Mouse (Mus musculus) limb, embryonic 14.5 days (tissue): ENCODE results near the gene Dapp1. TPM values are rescaled to one million over a fixed set of nuclear protein-coding genes. Genes with fewer than 3 reads are reported as not detected.
A peak's percentile ranks its signal among the peaks of the same experiment; 100 is the strongest.

ENCODE experiments used
- ATAC-seq: fragments of 200-750 bp; cut with Nextera tagmentation; 2 replicates; pipeline ENCODE4 v1.8.0; 2017; ENCODE audit warnings: low read depth, moderate number of reproducible peaks, moderate TSS enrichment; ENCODE audit not compliant: low FRiP score
- DNase-seq: peaks from one replicate; pipeline ENCODE4 v3.0.0-alpha.2; 2015; ENCODE audit warnings: low spot score
- H3K27ac ChIP-seq: fragments of 300-500 bp; sonication (generic); replicated peaks from 2 replicates; pipeline ENCODE4 v1.5.1; 2014; ENCODE audit warnings: low read depth, mild to moderate bottlenecking, low read length, moderate library complexity, mixed read lengths
- H3K27me3 ChIP-seq: fragments of 300-500 bp; sonication (generic); 2 replicates; pipeline ENCODE4 v1.6.1; 2014; ENCODE audit warnings: low read length, mixed read lengths; ENCODE audit not compliant: control insufficient read depth, insufficient read depth
- H3K36me3 ChIP-seq: fragments of 300-500 bp; sonication (generic); 2 replicates; pipeline ENCODE4 v1.6.1; 2014; ENCODE audit warnings: mild to moderate bottlenecking, low read length, moderate library complexity, mixed read lengths; ENCODE audit not compliant: control insufficient read depth, insufficient read depth
- H3K4me1 ChIP-seq: fragments of 300-500 bp; sonication (generic); 2 replicates; pipeline ENCODE4 v1.6.1; 2014; ENCODE audit warnings: antibody characterized with exemption, low read length, mixed read lengths; ENCODE audit not compliant: control insufficient read depth, insufficient read depth
- H3K4me2 ChIP-seq: fragments of 300-500 bp; sonication (generic); replicated peaks from 2 replicates; pipeline ENCODE4 v1.6.1; 2014; ENCODE audit warnings: low read depth, mild to moderate bottlenecking, low read length, moderate library complexity; ENCODE audit not compliant: severe bottlenecking
- H3K4me3 ChIP-seq: fragments of 300-500 bp; sonication (generic); replicated peaks from 2 replicates; pipeline ENCODE4 v1.5.1; 2014; ENCODE audit warnings: low read length
- H3K9ac ChIP-seq: fragments of 300-500 bp; sonication (generic); 2 replicates; pipeline ENCODE4 v1.6.1; 2014; ENCODE audit warnings: mild to moderate bottlenecking, low read depth, low read length, moderate library complexity; ENCODE audit not compliant: severe bottlenecking
- H3K9me3 ChIP-seq: fragments of 300-500 bp; sonication (generic); 2 replicates; pipeline ENCODE4 v1.6.1; 2016; ENCODE audit warnings: low read length; ENCODE audit not compliant: control insufficient read depth
- POLR2A ChIP-seq: fragments of 200-500 bp; IDR thresholded peaks from 2 replicates; pipeline ENCODE4 v1.8.0; 2012; ENCODE audit warnings: inconsistent platforms, mild to moderate bottlenecking, moderate library complexity, borderline replicate concordance; ENCODE audit not compliant: insufficient read depth, insufficient read length; ENCODE audit errors: extremely low read depth
- WGBS: fragments of 180-500 bp; shearing (Covaris S2); extraction: QIAGEN DNeasy Blood & Tissue Kit; methylation state at CpG from one replicate; pipeline ENCODE4 v1.1.7; 2014; 5-methylcytosine and 5-hydroxymethylcytosine counted together
- polyA plus RNA-seq, 2 experiments: library from polyadenylated mRNA; depleted of rRNA in 1 of 2; stranded (reverse) in 1 of 2; unstranded in 1 of 2; fragments of >200 nt; fragmentation: Nextera tagmentation in 1 of 2; extraction: Ambion mirVana in 1 of 2; gene quantifications; 2 replicates each; pipeline versions ENCODE4 v1.2.1 to v1.2.3; 2012 to 2014

Dapp1 gene
- polyA plus RNA-seq, 2 experiments: 5.4 to 6.0 TPM

GRCm38 (mm10) chr3:137941555-137941954, 39.8 kb downstream of the Dapp1 start:
- Histone ChIP-seq H3K9ac (no peak overlapping the region), H3K4me1 (no peaks in the 10 kb centered on the region), H3K9me3 (no peaks in the 10 kb centered on the region), H3K27ac (no peak overlapping the region), H3K27me3 (no peaks in the 10 kb centered on the region), H3K4me2 (no peak overlapping the region), H3K4me3 (no peak overlapping the region), H3K36me3 (no peaks in the 10 kb centered on the region)
- no peak for TF ChIP-seq POLR2A
- no peak for ATAC-seq
- DNase-seq: no peak

GRCm38 (mm10) chr3:137940757-137941156, 40.6 kb downstream of the Dapp1 start:
- Histone ChIP-seq H3K36me3 (no peaks in the 10 kb centered on the region), H3K27me3 (no peaks in the 10 kb centered on the region), H3K4me2 (no peak overlapping the region), H3K9me3 (no peaks in the 10 kb centered on the region), H3K4me1 (no peaks in the 10 kb centered on the region), H3K9ac (no peak overlapping the region), H3K27ac (no peak overlapping the region), H3K4me3 (no peak overlapping the region)
- 67% methylated on average over 4 of the region's 4 CpGs for WGBS
- no peak for DNase-seq
- ATAC-seq: no peak
- no peak for TF ChIP-seq POLR2A

GRCm38 (mm10) chr3:137938608-137939007, 42.7 kb downstream of the Dapp1 start:
- H3K27ac ChIP-seq: no peak overlapping the region
- no peak for TF ChIP-seq POLR2A
- H3K9ac ChIP-seq: no peak overlapping the region
- no peaks in the 10 kb centered on the region for H3K9me3 ChIP-seq
- no peaks in the 10 kb centered on the region for H3K27me3 ChIP-seq
- H3K4me1 ChIP-seq: no peaks in the 10 kb centered on the region
- ATAC-seq: peak; percentile 78
- WGBS: 37% methylated on average over 6 of the region's 6 CpGs
- no peaks in the 10 kb centered on the region for H3K36me3 ChIP-seq
- H3K4me2 ChIP-seq: no peak overlapping the region; the same call in 1 of the 2 replicates
- DNase-seq: peak; percentile 45
- H3K4me3 ChIP-seq: no peak overlapping the region

GRCm38 (mm10) chr3:137936541-137936940, 44.8 kb downstream of the Dapp1 start:
- no peak overlapping the region for H3K4me3 ChIP-seq
- ATAC-seq (no peak), DNase-seq (no peak)
- H3K9me3 ChIP-seq: no peaks in the 10 kb centered on the region
- no peak overlapping the region for H3K4me2 ChIP-seq
- WGBS: 59% methylated on average over 6 of the region's 6 CpGs
- H3K9ac ChIP-seq: no peak overlapping the region
- H3K27me3 ChIP-seq: no peaks in the 10 kb centered on the region
- TF ChIP-seq POLR2A: no peak
- no peaks in the 10 kb centered on the region for H3K4me1 ChIP-seq
- H3K36me3 ChIP-seq: peaks cover 3% of the 10 kb centered on the region; the same call in 1 of the 2 replicates
- H3K27ac ChIP-seq: no peak overlapping the region

- Histone ChIP-seq H3K9me3 (no peaks in the 10 kb centered on the region), H3K4me2 (no peak overlapping the region), H3K4me3 (no peak overlapping the region), H3K27ac (no peak overlapping the region), H3K9ac (no peak overlapping the region), H3K27me3 (no peaks in the 10 kb centered on the region), H3K4me1 (no peaks in the 10 kb centered on the region), H3K36me3 (peaks cover 3% of the 10 kb centered on the region; the same call in 1 of the 2 replicates)
- no peak for TF ChIP-seq POLR2A
- DNase-seq: no peak
- WGBS: 44% methylated on average over 5 of the region's 5 CpGs
- no peak for ATAC-seq
Observed at GRCm38 (mm10) chr3:137935570-137936525, 45.5 kb downstream of the Dapp1 start.
